Mouse (Mus musculus) activated CD4-positive, CD25-positive, alpha-beta regulatory T cell, adult 4 months (primary cell): ENCODE measurements around the gene Olfr869. TPM values are rescaled to one million over a fixed set of nuclear protein-coding genes. Genes with fewer than 3 reads are reported as not detected.

Experiments
- ATAC-seq: one replicate; pipeline ENCODE4 v1.8.0; 2017
- polyA plus RNA-seq, 2 experiments: library from polyadenylated mRNA; unstranded; fragments of 100-300 nt; shearing (Covaris generic); gene quantifications; one replicate each; pipeline ENCODE4 v1.2.1; 2017

Olfr869 gene
- not detected for polyA plus RNA-seq

GRCm38 (mm10) chr9:20128709-20129108, at the start of gene Olfr869:
TSS of gene Olfr869 (plus strand) at chr9:20129009.
- no peak for ATAC-seq

GRCm38 (mm10) chr9:20098326-20098725, 30.5 kb upstream of the Olfr869 start, which contains the start of gene Olfr868:
TSS of gene Olfr868 (plus strand) at chr9:20098626.
- no peak for ATAC-seq

GRCm38 (mm10) chr9:20149706-20150105, 20.9 kb downstream of the Olfr869 start:
- ATAC-seq = no peak

- ATAC-seq = no peak
These were observed 45.1 kb downstream of the Olfr869 start, which contains the start of gene Olfr870 for GRCm38 (mm10) chr9:20173957-20174356. TSS of gene Olfr870 (minus strand) at chr9:20174057.

- ATAC-seq = no peak
These were observed 50.7 kb downstream of the Olfr869 start for GRCm38 (mm10) chr9:20179463-20179862.

Other genes starting within 250 kb of the Olfr869 start
- not detected for gene Olfr862, start 241.0 kb upstream of the Olfr869 start, polyA plus RNA-seq
- gene Olfr77, start 212.1 kb upstream of the Olfr869 start, polyA plus RNA-seq = 1 to 10 TPM; 1.3 to 2.6 TPM
- gene Olfr866, start 101.0 kb upstream of the Olfr869 start, polyA plus RNA-seq = not detected
- gene Olfr867, start 71.4 kb upstream of the Olfr869 start, polyA plus RNA-seq = not detected
- gene Olfr868, start 30.4 kb upstream of the Olfr869 start, polyA plus RNA-seq = not detected
- gene Olfr870, start 45.0 kb downstream of the Olfr869 start, polyA plus RNA-seq = not detected
- gene Olfr871, start 83.2 kb downstream of the Olfr869 start, polyA plus RNA-seq = not detected
- gene Olfr872, start 108.1 kb downstream of the Olfr869 start, polyA plus RNA-seq = not detected
- gene Olfr39, start 153.3 kb downstream of the Olfr869 start, polyA plus RNA-seq = not detected
- not detected for gene Olfr873, start 169.5 kb downstream of the Olfr869 start, polyA plus RNA-seq
- gene Olfr18, start 207.1 kb downstream of the Olfr869 start, polyA plus RNA-seq = not detected